In the genomic region with DNA sequence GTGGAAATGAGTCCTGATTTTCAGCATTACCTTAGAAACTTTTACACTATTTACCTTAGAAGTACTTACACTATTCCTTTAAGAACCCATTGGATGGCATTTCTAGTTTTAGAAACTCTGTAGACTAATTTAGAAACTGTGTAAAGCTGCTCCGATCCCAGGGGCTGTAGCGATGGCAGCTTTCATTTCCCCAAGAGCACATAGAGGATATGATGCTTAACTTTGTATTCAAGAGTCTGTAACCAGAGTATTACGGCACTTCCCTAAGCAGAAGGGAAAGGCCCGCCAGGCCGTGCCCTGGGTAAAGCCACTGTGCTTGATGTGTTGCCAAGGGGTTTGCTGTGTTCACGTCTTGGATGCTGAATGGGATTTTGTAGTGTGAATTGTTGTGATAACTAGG, we compare ENCODE assay signal across 13 mouse cellular contexts.
"Had no signal": no experiment of that assay in that cellular context is flagged by ENCODE, and none has a peak within 500 bp of the region (broad histone marks: within the 10 kb centered on the region; RNA-seq: fewer than 3 reads in every experiment).

No protein-coding gene starts in this region.

- H3K27me3 ChIP-seq: limb, embryonic 12.5 days; liver, embryonic 15.5 days; midbrain, embryonic 13.5 days; neural tube, embryonic 12.5 days; stomach, embryonic 15.5 days had no signal

- ATAC-seq: lung, postnatal 0 days; midbrain, embryonic 13.5 days had no signal

- DNase-seq: kidney, adult 8-10 months; kidney, postnatal 25 days; liver; lung, adult 2 months; lung, postnatal 36 days; thymus, adult 2 months; thymus, postnatal 36 days had no signal

- H3K9me3 ChIP-seq: limb, embryonic 12.5 days; liver, embryonic 15.5 days; midbrain, embryonic 13.5 days; neural tube, embryonic 12.5 days; stomach, embryonic 15.5 days had no signal

- H3K36me3 ChIP-seq: limb, embryonic 12.5 days; liver, embryonic 15.5 days; midbrain, embryonic 13.5 days; neural tube, embryonic 12.5 days; stomach, embryonic 15.5 days had no signal

- H3K27ac ChIP-seq: limb, embryonic 12.5 days; liver, embryonic 15.5 days; midbrain, embryonic 13.5 days; neural tube, embryonic 12.5 days; stomach, embryonic 15.5 days had no signal

- H3K4me3 ChIP-seq: limb, embryonic 12.5 days; liver, embryonic 15.5 days; midbrain, embryonic 13.5 days; neural tube, embryonic 12.5 days; stomach, embryonic 15.5 days had no signal

- H3K4me1 ChIP-seq: limb, embryonic 12.5 days; liver, embryonic 15.5 days; neural tube, embryonic 12.5 days; stomach, embryonic 15.5 days had no signal
